Mouse (Mus musculus): ENCODE data around the gene Uba2. TPM values are rescaled to one million over a fixed set of nuclear protein-coding genes. Genes with fewer than 3 reads are reported as not detected.
A peak's percentile ranks its signal among the peaks of the same experiment; 100 is the strongest.

Gene Uba2
- polyA plus RNA-seq, 1 experiment from 2014 or later: 199 TPM

GRCm38 (mm10) chr7:34172251-34172650 is 2.9 kb upstream of the Uba2 start:
- Histone ChIP-seq H3K4me2 (ENCODE audit: low read length) (no peak overlapping the region), H3K36me3 (ENCODE audit: control insufficient read depth, insufficient read depth, low read length) (no peaks in the 10 kb centered on the region), H3K27me3 (replicated peaks; ENCODE audit: control insufficient read depth, insufficient read depth, low read length) (no peaks in the 10 kb centered on the region), H3K27ac (ENCODE audit: low read depth, low read length) (no peak overlapping the region), H3K4me1 (ENCODE audit: control insufficient read depth, insufficient read depth, low read length) (no peaks in the 10 kb centered on the region), H3K4me3 (ENCODE audit: low read depth, low read length) (no peak overlapping the region), H3K9me3 (replicated peaks; ENCODE audit: control insufficient read depth, low read length) (no peaks in the 10 kb centered on the region), H3K9ac (ENCODE audit: low read length) (no peak overlapping the region)
- ATAC-seq (no peak), DNase-seq (ENCODE audit: low spot score) (no peak)
- 81% methylated on average over 1 of the region's 1 CpGs for WGBS

DNA sequence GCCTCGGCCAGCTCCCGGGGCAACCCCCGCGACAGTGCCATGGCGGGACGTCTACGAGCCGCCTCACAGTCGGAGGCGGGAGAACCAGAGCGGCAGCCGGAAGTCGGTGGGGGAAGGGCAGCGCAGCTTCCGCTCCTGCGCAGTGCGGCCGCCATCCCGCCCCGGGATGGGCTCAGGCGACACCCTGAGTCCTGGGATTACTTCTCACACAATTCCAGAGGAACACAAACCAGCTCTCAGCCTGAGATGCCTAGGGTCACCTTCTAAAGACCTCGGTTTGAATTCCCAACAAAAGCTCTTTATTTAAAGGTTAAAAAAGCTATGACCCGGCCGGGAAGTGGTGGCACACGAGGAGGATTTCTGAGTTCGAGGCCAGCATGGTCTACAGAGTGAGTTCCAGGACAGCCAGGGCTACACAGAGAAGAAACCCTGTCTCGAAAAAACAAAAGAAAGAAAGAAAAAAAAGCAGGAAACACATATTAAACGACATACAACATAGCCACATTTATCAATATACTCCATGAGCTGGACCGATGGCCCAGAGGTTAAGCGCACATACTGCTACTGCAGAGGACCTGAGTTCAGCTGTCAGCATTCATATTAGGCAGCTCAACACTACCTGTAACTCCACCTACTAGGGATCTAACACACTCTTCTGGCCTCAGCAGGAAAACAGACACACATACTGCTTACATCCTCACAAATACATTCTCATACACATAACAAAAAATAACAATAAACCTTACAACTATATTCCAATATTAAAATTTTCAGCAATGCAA is 738 bp downstream of the Uba2 start:
- DNase-seq (ENCODE audit: low spot score) (peak; percentile 93), ATAC-seq (peak; percentile 97)
- WGBS: 9% methylated on average over 30 of the region's 30 CpGs
- Histone ChIP-seq H3K9ac (ENCODE audit: low read length) (peak overlapping the region; percentile 95), H3K4me3 (ENCODE audit: low read depth, low read length) (peak overlapping the region; percentile 95), H3K36me3 (ENCODE audit: control insufficient read depth, insufficient read depth, low read length) (peaks cover 16% of the 10 kb centered on the region), H3K27me3 (replicated peaks; ENCODE audit: control insufficient read depth, insufficient read depth, low read length) (no peaks in the 10 kb centered on the region), H3K4me1 (ENCODE audit: control insufficient read depth, insufficient read depth, low read length) (no peaks in the 10 kb centered on the region), H3K4me2 (ENCODE audit: low read length) (peak overlapping the region; percentile 80), H3K27ac (ENCODE audit: low read depth, low read length) (peak overlapping the region; percentile 75), H3K9me3 (replicated peaks; ENCODE audit: control insufficient read depth, low read length) (no peaks in the 10 kb centered on the region)

- Histone ChIP-seq H3K27me3 (replicated peaks; ENCODE audit: control insufficient read depth, insufficient read depth, low read length) (no peaks in the 10 kb centered on the region), H3K4me3 (ENCODE audit: low read depth, low read length) (peak overlapping the region; percentile 95), H3K4me2 (ENCODE audit: low read length) (peak overlapping the region; percentile 80), H3K27ac (ENCODE audit: low read depth, low read length) (peak overlapping the region; percentile 75), H3K36me3 (ENCODE audit: control insufficient read depth, insufficient read depth, low read length) (peaks cover 23% of the 10 kb centered on the region), H3K4me1 (ENCODE audit: control insufficient read depth, insufficient read depth, low read length) (no peaks in the 10 kb centered on the region), H3K9me3 (replicated peaks; ENCODE audit: control insufficient read depth, low read length) (no peaks in the 10 kb centered on the region), H3K9ac (ENCODE audit: low read length) (peak overlapping the region; percentile 95)
- ATAC-seq (peak; percentile 87), DNase-seq (ENCODE audit: low spot score) (peak; percentile 9)
- WGBS: under 1% methylated on average over 51 of the region's 54 CpGs
Observed at GRCm38 (mm10) chr7:34167766-34168469, 1.5 kb downstream of the Uba2 start.

DNA sequence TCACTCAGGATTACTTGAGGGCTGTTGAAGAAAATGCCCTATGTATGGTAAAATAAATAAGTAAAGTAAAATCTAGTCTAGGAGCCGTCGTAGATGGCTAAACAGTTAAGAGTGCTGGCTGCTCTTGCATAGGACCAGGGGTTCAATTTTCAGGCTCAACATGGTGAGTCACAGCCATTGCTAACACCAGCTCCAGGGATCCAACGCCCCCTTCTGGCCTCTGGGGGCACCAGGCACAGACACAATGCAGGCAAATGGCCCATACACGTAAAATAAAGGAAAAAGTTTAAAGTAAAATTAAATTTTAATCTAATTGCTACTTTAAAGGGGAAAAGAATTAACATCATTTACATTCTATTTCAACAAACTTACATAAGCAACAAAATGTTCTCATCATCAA is 2.5 kb downstream of the Uba2 start:
- H3K4me3 ChIP-seq (ENCODE audit: low read depth, low read length): no peak overlapping the region
- no peaks in the 10 kb centered on the region for H3K4me1 ChIP-seq (ENCODE audit: control insufficient read depth, insufficient read depth, low read length)
- no peak overlapping the region for H3K27ac ChIP-seq (ENCODE audit: low read depth, low read length)
- H3K9ac ChIP-seq (ENCODE audit: low read length): 0 out of 2 replicates have a peak overlapping the region, but pooled peaks have one; percentile 21
- H3K9me3 ChIP-seq (replicated peaks; ENCODE audit: control insufficient read depth, low read length): no peaks in the 10 kb centered on the region
- H3K36me3 ChIP-seq (ENCODE audit: control insufficient read depth, insufficient read depth, low read length): peaks cover 34% of the 10 kb centered on the region
- 51% methylated on average over 4 of the region's 4 CpGs for WGBS
- peak; percentile 4 for DNase-seq (ENCODE audit: low spot score)
- no peaks in the 10 kb centered on the region for H3K27me3 ChIP-seq (replicated peaks; ENCODE audit: control insufficient read depth, insufficient read depth, low read length)
- 0 out of 2 replicates have a peak overlapping the region, but pooled peaks have one; percentile 26 for H3K4me2 ChIP-seq (ENCODE audit: low read length)
- no peak for ATAC-seq

DNA sequence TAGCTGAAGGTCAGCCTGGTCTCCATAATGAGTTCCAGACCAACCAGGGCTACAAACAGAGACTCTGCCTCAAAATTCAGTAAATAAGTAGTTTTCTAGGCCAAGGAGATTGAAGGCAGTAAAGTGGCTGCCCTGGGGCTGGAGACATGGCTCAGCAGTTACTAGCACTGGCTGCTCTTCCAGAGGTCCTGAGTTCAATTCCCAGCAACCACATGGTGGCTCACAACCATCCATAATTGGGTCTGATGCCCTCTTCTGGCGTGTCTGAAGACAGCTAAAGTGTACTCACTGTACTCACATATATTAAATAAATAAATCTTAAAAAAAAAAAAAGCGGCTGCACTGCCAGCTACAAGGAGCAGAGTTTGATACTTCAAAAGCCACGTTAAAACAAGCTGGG is 3.4 kb downstream of the Uba2 start:
- H3K9ac ChIP-seq (ENCODE audit: low read length): no peak overlapping the region
- peaks cover 42% of the 10 kb centered on the region for H3K36me3 ChIP-seq (ENCODE audit: control insufficient read depth, insufficient read depth, low read length)
- WGBS: 74% methylated on average over 3 of the region's 3 CpGs
- no peak overlapping the region for H3K4me3 ChIP-seq (ENCODE audit: low read depth, low read length)
- H3K27me3 ChIP-seq (replicated peaks; ENCODE audit: control insufficient read depth, insufficient read depth, low read length): no peaks in the 10 kb centered on the region
- DNase-seq (ENCODE audit: low spot score): no peak
- no peak overlapping the region for H3K27ac ChIP-seq (ENCODE audit: low read depth, low read length)
- no peak for ATAC-seq
- no peak overlapping the region for H3K4me2 ChIP-seq (ENCODE audit: low read length)
- no peaks in the 10 kb centered on the region for H3K9me3 ChIP-seq (replicated peaks; ENCODE audit: control insufficient read depth, low read length)
- no peaks in the 10 kb centered on the region for H3K4me1 ChIP-seq (ENCODE audit: control insufficient read depth, insufficient read depth, low read length)

DNA sequence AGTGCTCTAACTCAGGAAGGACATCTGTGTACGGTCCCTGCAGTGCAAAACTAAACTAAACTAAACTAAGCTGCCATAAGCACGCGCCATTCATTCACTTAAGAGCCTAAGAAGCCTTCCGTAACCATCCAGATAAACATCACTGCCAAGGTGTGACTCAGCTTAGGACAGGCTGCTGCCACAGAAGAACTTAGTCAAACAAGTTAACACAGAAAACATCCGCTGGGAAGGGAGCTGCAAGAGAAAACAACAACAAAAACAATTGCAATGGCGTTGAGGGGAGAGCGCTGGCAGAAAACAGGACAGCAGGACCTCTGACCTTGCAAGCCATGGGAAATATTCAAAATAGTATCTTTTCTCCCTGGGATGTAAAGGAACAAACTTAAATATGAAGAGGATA is 4.7 kb downstream of the Uba2 start:
- no peak for DNase-seq (ENCODE audit: low spot score)
- H3K4me2 ChIP-seq (ENCODE audit: low read length): no peak overlapping the region
- 93% methylated on average over 7 of the region's 7 CpGs for WGBS

DNA sequence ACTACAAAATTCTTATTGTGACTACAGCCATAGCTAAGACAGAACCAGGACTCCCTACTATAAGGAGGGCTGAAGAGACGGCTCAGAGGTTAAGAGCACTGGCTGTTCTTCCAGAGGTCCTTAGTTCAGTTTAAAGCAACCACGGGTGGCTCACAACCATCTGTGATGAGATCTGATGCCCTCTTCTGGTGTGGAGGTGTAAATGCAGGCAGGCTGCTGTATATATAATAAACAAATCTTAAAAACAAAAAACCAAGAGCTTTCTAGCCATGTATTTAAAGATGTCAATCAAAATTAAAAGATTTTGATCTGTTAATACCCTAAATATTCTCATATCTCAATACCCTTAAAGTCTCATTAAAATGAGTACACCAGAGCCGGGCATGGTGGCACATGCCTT is 10.2 kb downstream of the Uba2 start:
- Histone ChIP-seq H3K4me2 (ENCODE audit: low read length) (no peak overlapping the region), H3K27ac (ENCODE audit: low read depth, low read length) (no peak overlapping the region), H3K9ac (ENCODE audit: low read length) (no peak overlapping the region), H3K9me3 (replicated peaks; ENCODE audit: control insufficient read depth, low read length) (no peaks in the 10 kb centered on the region), H3K27me3 (replicated peaks; ENCODE audit: control insufficient read depth, insufficient read depth, low read length) (no peaks in the 10 kb centered on the region), H3K36me3 (ENCODE audit: control insufficient read depth, insufficient read depth, low read length) (peaks cover 96% of the 10 kb centered on the region), H3K4me1 (ENCODE audit: control insufficient read depth, insufficient read depth, low read length) (no peaks in the 10 kb centered on the region), H3K4me3 (ENCODE audit: low read depth, low read length) (no peak overlapping the region)
- 95% methylated on average over 3 of the region's 3 CpGs for WGBS
- no peak for DNase-seq (ENCODE audit: low spot score)
- no peak for ATAC-seq

More for the DNA sequence above, 4.7 kb downstream of the Uba2 start:
- Histone ChIP-seq H3K27ac (ENCODE audit: low read depth, low read length) (no peak overlapping the region), H3K9ac (ENCODE audit: low read length) (no peak overlapping the region), H3K9me3 (replicated peaks; ENCODE audit: control insufficient read depth, low read length) (no peaks in the 10 kb centered on the region), H3K27me3 (replicated peaks; ENCODE audit: control insufficient read depth, insufficient read depth, low read length) (no peaks in the 10 kb centered on the region), H3K36me3 (ENCODE audit: control insufficient read depth, insufficient read depth, low read length) (peaks cover 54% of the 10 kb centered on the region), H3K4me3 (ENCODE audit: low read depth, low read length) (no peak overlapping the region), H3K4me1 (ENCODE audit: control insufficient read depth, insufficient read depth, low read length) (no peaks in the 10 kb centered on the region)
- no peak for ATAC-seq

DNA sequence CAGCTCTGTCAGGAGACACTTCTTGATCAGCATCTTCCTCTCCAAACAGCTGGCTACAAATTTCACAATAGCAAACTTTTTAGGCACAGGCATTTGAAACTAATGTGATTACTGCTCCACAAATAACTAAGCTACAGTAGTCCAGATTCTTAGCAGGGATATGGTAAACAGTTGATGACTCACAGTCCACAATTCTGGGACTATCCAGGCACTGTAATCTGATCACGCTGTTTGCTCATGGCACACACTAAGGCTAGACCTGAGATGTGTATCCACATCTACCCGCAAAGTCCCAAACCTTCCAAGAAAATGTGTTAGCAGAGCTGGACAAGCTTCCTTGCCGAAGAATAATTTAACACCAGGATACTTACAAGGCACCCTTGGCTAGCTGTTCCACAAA is 11.4 kb downstream of the Uba2 start:
- H3K4me3 ChIP-seq (ENCODE audit: low read depth, low read length): no peak overlapping the region
- H3K36me3 ChIP-seq (ENCODE audit: control insufficient read depth, insufficient read depth, low read length): peaks cover 97% of the 10 kb centered on the region
- ATAC-seq (no peak), DNase-seq (ENCODE audit: low spot score) (no peak)
- H3K27ac ChIP-seq (ENCODE audit: low read depth, low read length): no peak overlapping the region
- WGBS: 99% methylated on average over 3 of the region's 3 CpGs
- no peak overlapping the region for H3K9ac ChIP-seq (ENCODE audit: low read length)
- H3K9me3 ChIP-seq (replicated peaks; ENCODE audit: control insufficient read depth, low read length): no peaks in the 10 kb centered on the region
- no peaks in the 10 kb centered on the region for H3K4me1 ChIP-seq (ENCODE audit: control insufficient read depth, insufficient read depth, low read length)
- H3K27me3 ChIP-seq (replicated peaks; ENCODE audit: control insufficient read depth, insufficient read depth, low read length): no peaks in the 10 kb centered on the region
- H3K4me2 ChIP-seq (ENCODE audit: low read length): no peak overlapping the region

GRCm38 (mm10) chr7:34147193-34147592 is 22.2 kb downstream of the Uba2 start:
- Histone ChIP-seq H3K27me3 (replicated peaks; ENCODE audit: control insufficient read depth, insufficient read depth, low read length) (no peaks in the 10 kb centered on the region), H3K4me2 (ENCODE audit: low read length) (no peak overlapping the region), H3K36me3 (ENCODE audit: control insufficient read depth, insufficient read depth, low read length) (peaks cover 100% of the 10 kb centered on the region), H3K9me3 (replicated peaks; ENCODE audit: control insufficient read depth, low read length) (0 out of 2 replicates have a peak, but pooled peaks cover 3% of the 10 kb centered on the region), H3K27ac (ENCODE audit: low read depth, low read length) (no peak overlapping the region), H3K9ac (ENCODE audit: low read length) (no peak overlapping the region), H3K4me1 (ENCODE audit: control insufficient read depth, insufficient read depth, low read length) (no peaks in the 10 kb centered on the region), H3K4me3 (ENCODE audit: low read depth, low read length) (no peak overlapping the region)
- no peak for ATAC-seq
- WGBS: 95% methylated on average over 4 of the region's 4 CpGs
- no peak for DNase-seq (ENCODE audit: low spot score)

Data from forebrain, embryonic 14.5 days (tissue).